Mouse (Mus musculus) heart, postnatal 0 days (tissue): Measurements from ENCODE around the gene Cacna2d2. TPM values are rescaled to one million over a fixed set of nuclear protein-coding genes. Genes with fewer than 3 reads are reported as not detected.

Source experiments
- ATAC-seq: fragments of 200-750 bp; cut with Nextera tagmentation; 2 replicates; pipeline ENCODE4 v1.8.0; 2017; ENCODE audit warnings: low read depth, moderate number of reproducible peaks, moderate library complexity; ENCODE audit not compliant: insufficient read depth
- DNase-seq: peaks from one replicate; pipeline ENCODE4 v3.0.0-alpha.2; 2016; ENCODE audit warnings: low spot score
- H3K27ac ChIP-seq: fragments of 300-500 bp; sonication (generic); 2 replicates; pipeline ENCODE4 v1.5.1; 2014; ENCODE audit warnings: low read depth, mild to moderate bottlenecking
- H3K27me3 ChIP-seq: fragments of 300-500 bp; sonication (generic); 2 replicates; pipeline ENCODE4 v1.6.1; 2014; ENCODE audit warnings: low read length, mixed read lengths; ENCODE audit not compliant: control insufficient read depth, insufficient read depth
- H3K36me3 ChIP-seq: fragments of 300-500 bp; sonication (generic); replicated peaks from 2 replicates; pipeline ENCODE4 v1.6.1; 2014; ENCODE audit warnings: low read length, mixed read lengths; ENCODE audit not compliant: control insufficient read depth, insufficient read depth
- H3K4me1 ChIP-seq: fragments of 300-500 bp; sonication (generic); 2 replicates; pipeline ENCODE4 v1.6.1; 2014; ENCODE audit warnings: antibody characterized with exemption; ENCODE audit not compliant: control insufficient read depth, insufficient read depth
- H3K4me2 ChIP-seq: fragments of 300-500 bp; sonication (generic); 2 replicates; pipeline ENCODE4 v1.6.1; 2014; ENCODE audit warnings: low read depth, mild to moderate bottlenecking, low read length, moderate library complexity
- H3K4me3 ChIP-seq: fragments of 300-500 bp; sonication (generic); 2 replicates; pipeline ENCODE4 v1.5.1; 2014; ENCODE audit warnings: low read depth, low read length
- H3K9ac ChIP-seq: fragments of 300-500 bp; sonication (generic); replicated peaks from 2 replicates; pipeline ENCODE4 v1.6.1; 2014; ENCODE audit warnings: low read depth, low read length, mixed read lengths
- H3K9me3 ChIP-seq: fragments of 300-500 bp; sonication (generic); replicated peaks from 2 replicates; pipeline ENCODE4 v1.6.1; 2016; ENCODE audit warnings: low read length; ENCODE audit not compliant: control insufficient read depth
- CTCF ChIP-seq: IDR thresholded peaks from 2 replicates; pipeline ENCODE4 v1.5.1; 2016; ENCODE audit warnings: antibody characterized with exemption, control low read depth, low read depth
- EP300 ChIP-seq: IDR thresholded peaks from 2 replicates; pipeline ENCODE4 v1.6.1; 2016; ENCODE audit warnings: antibody characterized with exemption, low read depth
- WGBS: fragments of 180-500 bp; shearing (Covaris S2); extraction: QIAGEN DNeasy Blood & Tissue Kit; methylation state at CpG from one replicate; pipeline ENCODE4 v1.1.7; 2014; 5-methylcytosine and 5-hydroxymethylcytosine counted together
- polyA plus RNA-seq: library from polyadenylated mRNA; unstranded; fragments of >200 nt; fragmentation: Nextera tagmentation; extraction: Ambion mirVana; gene quantifications from 2 replicates; pipeline ENCODE4 v1.2.1, GENCODE M21; 2015
- total RNA-seq: library from RNA; depleted of rRNA; stranded (reverse); fragments of >200 nt; gene quantifications from 2 replicates; pipeline ENCODE4 v1.2.3, GENCODE M21; 2014; ENCODE audit warnings: low replicate concordance; rRNA removed

Cacna2d2 gene
- total and polyA plus RNA-seq, 2 experiments from 2014 or later: 1.1 to 34.8 TPM

- WGBS: 81% methylated on average over 3 of the region's 3 CpGs
- H3K4me3 ChIP-seq: no peak within 1 kb of the TSS
- TF ChIP-seq EP300 (no peak), CTCF (no peak)
- peak within 1 kb of the TSS; percentile 62; the same call in 1 of the 2 replicates for H3K4me2 ChIP-seq
- H3K27ac ChIP-seq: peak within 1 kb of the TSS; percentile 94; the same call in 1 of the 2 replicates
- ATAC-seq (no peak), DNase-seq (no peak)
- no peaks in the 10 kb centered on the region for H3K9me3 ChIP-seq
- H3K27me3 ChIP-seq: no peaks in the 10 kb centered on the region
- peaks cover 21% of the 10 kb centered on the region for H3K4me1 ChIP-seq
- peaks cover 17% of the 10 kb centered on the region for H3K36me3 ChIP-seq
- H3K9ac ChIP-seq: no peak within 1 kb of the TSS
Measured at GRCm38 (mm10) chr9:107578587-107578986, 179.2 kb downstream of the Cacna2d2 start, which contains the start of gene Naa80. Naa80 (plus strand) TSS chr9:107578887.

Other genes starting within 250 kb of the Cacna2d2 start
- gene Dock3, start 167.7 kb upstream of the Cacna2d2 start, total RNA-seq: 0.08 and 11.6 TPM in 2 replicates
- 0.16 and 0.21 TPM in 2 replicates for gene Dock3, start 167.7 kb upstream of the Cacna2d2 start, polyA plus RNA-seq
- 14.8 and 24.0 TPM in 2 replicates for gene Mapkapk3, start 109.7 kb upstream of the Cacna2d2 start, total RNA-seq
- gene Mapkapk3, start 109.7 kb upstream of the Cacna2d2 start, polyA plus RNA-seq: 13.0 and 15.1 TPM in 2 replicates
- gene Cish, start 103.6 kb upstream of the Cacna2d2 start, total RNA-seq: 44.8 and 62.6 TPM in 2 replicates
- gene Cish, start 103.6 kb upstream of the Cacna2d2 start, polyA plus RNA-seq: 136 and 149 TPM in 2 replicates
- 4.8 and 28.7 TPM in 2 replicates for gene Hemk1, start 61.3 kb upstream of the Cacna2d2 start, total RNA-seq
- 12.3 and 15.3 TPM in 2 replicates for gene Hemk1, start 61.3 kb upstream of the Cacna2d2 start, polyA plus RNA-seq
- gene 6430571L13Rik, start 59.0 kb upstream of the Cacna2d2 start, total RNA-seq: 1.1 and 11.0 TPM in 2 replicates
- gene 6430571L13Rik, start 59.0 kb upstream of the Cacna2d2 start, polyA plus RNA-seq: 3.1 and 3.3 TPM in 2 replicates
- gene Tmem115, start 134.3 kb downstream of the Cacna2d2 start, total RNA-seq: 33.4 and 37.3 TPM in 2 replicates
- gene Tmem115, start 134.3 kb downstream of the Cacna2d2 start, polyA plus RNA-seq: 26.7 and 28.5 TPM in 2 replicates
- gene Cyb561d2, start 142.6 kb downstream of the Cacna2d2 start, total RNA-seq: 13.4 and 22.1 TPM in 2 replicates
- gene Cyb561d2, start 142.6 kb downstream of the Cacna2d2 start, polyA plus RNA-seq: 14.3 and 16.9 TPM in 2 replicates
- 42.3 and 56.4 TPM in 2 replicates for gene Nprl2, start 142.6 kb downstream of the Cacna2d2 start, total RNA-seq
- gene Nprl2, start 142.6 kb downstream of the Cacna2d2 start, polyA plus RNA-seq: 22.5 and 23.2 TPM in 2 replicates
- not detected in 2 replicates for gene Zmynd10, start 147.7 kb downstream of the Cacna2d2 start, total RNA-seq
- 0.25 and 0.49 TPM in 2 replicates for gene Zmynd10, start 147.7 kb downstream of the Cacna2d2 start, polyA plus RNA-seq
- 28.7 and 39.0 TPM in 2 replicates for gene Rassf1, start 151.9 kb downstream of the Cacna2d2 start, total RNA-seq
- gene Rassf1, start 151.9 kb downstream of the Cacna2d2 start, polyA plus RNA-seq: 34.4 and 35.1 TPM in 2 replicates
- gene Tusc2, start 163.6 kb downstream of the Cacna2d2 start, total RNA-seq: 38.6 and 51.2 TPM in 2 replicates
- gene Tusc2, start 163.6 kb downstream of the Cacna2d2 start, polyA plus RNA-seq: 37.0 and 38.8 TPM in 2 replicates
- 67.8 and 97.3 TPM in 2 replicates for gene Hyal2, start 168.3 kb downstream of the Cacna2d2 start, total RNA-seq
- gene Hyal2, start 168.3 kb downstream of the Cacna2d2 start, polyA plus RNA-seq: 58.6 and 60.5 TPM in 2 replicates
- 14.0 and 21.3 TPM in 2 replicates for gene Hyal1, start 177.3 kb downstream of the Cacna2d2 start, total RNA-seq
- 5.7 and 6.0 TPM in 2 replicates for gene Hyal1, start 177.3 kb downstream of the Cacna2d2 start, polyA plus RNA-seq
- gene Naa80, start 179.3 kb downstream of the Cacna2d2 start, total RNA-seq: 28.4 and 58.8 TPM in 2 replicates
- 14.5 and 17.5 TPM in 2 replicates for gene Naa80, start 179.3 kb downstream of the Cacna2d2 start, polyA plus RNA-seq
- gene Hyal3, start 181.2 kb downstream of the Cacna2d2 start, total RNA-seq: 0.65 and 0.66 TPM in 2 replicates
- 0.29 and 0.44 TPM in 2 replicates for gene Hyal3, start 181.2 kb downstream of the Cacna2d2 start, polyA plus RNA-seq
- gene Ifrd2, start 188.0 kb downstream of the Cacna2d2 start, total RNA-seq: 22.3 and 31.2 TPM in 2 replicates
- 28.6 and 33.6 TPM in 2 replicates for gene Ifrd2, start 188.0 kb downstream of the Cacna2d2 start, polyA plus RNA-seq
- gene Sema3b, start 209.6 kb downstream of the Cacna2d2 start, total RNA-seq: 21.0 and 34.9 TPM in 2 replicates
- gene Sema3b, start 209.6 kb downstream of the Cacna2d2 start, polyA plus RNA-seq: 8.9 and 9.1 TPM in 2 replicates
- gene Gnai2, start 235.8 kb downstream of the Cacna2d2 start, total RNA-seq: 472 and 473 TPM in 2 replicates
- 291 and 295 TPM in 2 replicates for gene Gnai2, start 235.8 kb downstream of the Cacna2d2 start, polyA plus RNA-seq